Mouse (Mus musculus): ENCODE measurements at regions not wholly inside any gene's neighbourhood (a gene's known extent, or its start where the extent isn't known, plus 50 kb on each side); places are given as distances from the start of the nearest gene placed in this dataset.

GRCm38 (mm10) chr15:41948347-41949093 is 1814.4 kb downstream of the 9330182O14Rik start:
- H3K4me2 ChIP-seq (ENCODE audit: low read depth): peak overlapping the region; percentile 16
- no peak for TF ChIP-seq E2F4 (IDR thresholded peaks at IDR 0.05; ENCODE audit: insufficient read depth)
- TF ChIP-seq REST (IDR thresholded peaks at IDR 0.05; ENCODE audit: insufficient read depth, insufficient read length): no peak
- TF ChIP-seq MYOG (IDR thresholded peaks at IDR 0.05; ENCODE audit: control insufficient read depth in 1 of 3, insufficient read depth in 1 of 3, insufficient read length in 2 of 3, low read depth in 2 of 3): no peak
- peak in 1 of 3 experiments; percentile 11 for TF ChIP-seq MYOD1 (IDR thresholded peaks at IDR 0.05; ENCODE audit: control insufficient read depth in 1 of 3, insufficient read length in 2 of 3, low read depth in 2 of 3)
- TF ChIP-seq TCF3 (IDR thresholded peaks at IDR 0.05; ENCODE audit: insufficient read length, low read depth): no peak

GRCm38 (mm10) chr15:41949094-41949461 is 1814.9 kb downstream of the 9330182O14Rik start:
- Histone ChIP-seq H3K79me2 (ENCODE audit: control insufficient read depth, insufficient read depth) (no peaks in the 10 kb centered on the region), H3ac (ENCODE audit: control insufficient read depth, insufficient read length) (no peak overlapping the region), H3K27me3 (ENCODE audit: control insufficient read depth, insufficient read depth, insufficient read length) (no peaks in the 10 kb centered on the region), H3K36me3 (ENCODE audit: control insufficient read depth, insufficient read depth) (no peaks in the 10 kb centered on the region), H3K4me2 (ENCODE audit: low read depth) (peak overlapping the region; percentile 16), H3K4me3 (no peak overlapping the region)
- TF ChIP-seq MAX (IDR thresholded peaks at IDR 0.05; ENCODE audit: low read depth) (no peak), REST (IDR thresholded peaks at IDR 0.05; ENCODE audit: insufficient read depth, insufficient read length) (no peak), MYOG (IDR thresholded peaks at IDR 0.05; ENCODE audit: control insufficient read depth in 1 of 3, insufficient read depth in 1 of 3, insufficient read length in 2 of 3, low read depth in 2 of 3) (no peak), TCF12 (IDR thresholded peaks at IDR 0.05; ENCODE audit: insufficient read depth, poor library complexity, severe bottlenecking) (no peak), MYOD1 (IDR thresholded peaks at IDR 0.05; ENCODE audit: control insufficient read depth in 1 of 3, insufficient read length in 2 of 3, low read depth in 2 of 3) (no peak), POLR2A (IDR thresholded peaks at IDR 0.05; ENCODE audit: insufficient read length, low read depth) (no peak), TCF3 (IDR thresholded peaks at IDR 0.05; ENCODE audit: insufficient read length, low read depth) (no peak), CEBPB (IDR thresholded peaks at IDR 0.05; ENCODE audit: insufficient read depth, poor library complexity, severe bottlenecking) (no peak), E2F4 (IDR thresholded peaks at IDR 0.05; ENCODE audit: insufficient read depth) (no peak), SRF (IDR thresholded peaks at IDR 0.05; ENCODE audit: control insufficient read depth, insufficient read length, low read depth) (no peak), POLR2AphosphoS2 (IDR thresholded peaks at IDR 0.05; ENCODE audit: insufficient read length, low read depth) (no peak), USF1 (IDR thresholded peaks at IDR 0.05; ENCODE audit: low read depth) (no peak)

More at GRCm38 (mm10) chr15:41948347-41949093, 1814.4 kb downstream of the 9330182O14Rik start:
- no peaks in the 10 kb centered on the region for H3K79me2 ChIP-seq (ENCODE audit: control insufficient read depth, insufficient read depth)
- no peaks in the 10 kb centered on the region for H3K27me3 ChIP-seq (ENCODE audit: control insufficient read depth, insufficient read depth, insufficient read length)
- no peaks in the 10 kb centered on the region for H3K36me3 ChIP-seq (ENCODE audit: control insufficient read depth, insufficient read depth)
- H3K4me3 ChIP-seq: no peak overlapping the region
- no peak overlapping the region for H3ac ChIP-seq (ENCODE audit: control insufficient read depth, insufficient read length)

GRCm38 (mm10) chr15:41951276-41951675 is 1817.1 kb downstream of the 9330182O14Rik start:
- no peak overlapping the region for H3K4me3 ChIP-seq
- H3K79me2 ChIP-seq (ENCODE audit: control insufficient read depth, insufficient read depth): no peaks in the 10 kb centered on the region
- no peak overlapping the region for H3ac ChIP-seq (ENCODE audit: control insufficient read depth, insufficient read length)
- no peak overlapping the region for H3K4me2 ChIP-seq (ENCODE audit: low read depth)
- H3K27me3 ChIP-seq (ENCODE audit: control insufficient read depth, insufficient read depth, insufficient read length): no peaks in the 10 kb centered on the region
- TF ChIP-seq TCF12 (IDR thresholded peaks at IDR 0.05; ENCODE audit: insufficient read depth, poor library complexity, severe bottlenecking) (no peak), CEBPB (IDR thresholded peaks at IDR 0.05; ENCODE audit: insufficient read depth, poor library complexity, severe bottlenecking) (no peak), MAX (IDR thresholded peaks at IDR 0.05; ENCODE audit: low read depth) (no peak), MYOG (IDR thresholded peaks at IDR 0.05; ENCODE audit: control insufficient read depth in 1 of 3, insufficient read depth in 1 of 3, insufficient read length in 2 of 3, low read depth in 2 of 3) (no peak), POLR2AphosphoS2 (IDR thresholded peaks at IDR 0.05; ENCODE audit: insufficient read length, low read depth) (no peak), SRF (IDR thresholded peaks at IDR 0.05; ENCODE audit: control insufficient read depth, insufficient read length, low read depth) (no peak), MYOD1 (IDR thresholded peaks at IDR 0.05; ENCODE audit: control insufficient read depth in 1 of 3, insufficient read length in 2 of 3, low read depth in 2 of 3) (no peak), REST (IDR thresholded peaks at IDR 0.05; ENCODE audit: insufficient read depth, insufficient read length) (no peak)
- no peaks in the 10 kb centered on the region for H3K36me3 ChIP-seq (ENCODE audit: control insufficient read depth, insufficient read depth)

- no peak overlapping the region for H3K4me3 ChIP-seq
- no peak overlapping the region for H3ac ChIP-seq (ENCODE audit: control insufficient read depth, insufficient read length)
- H3K4me2 ChIP-seq (ENCODE audit: low read depth): no peak overlapping the region
- no peaks in the 10 kb centered on the region for H3K27me3 ChIP-seq (ENCODE audit: control insufficient read depth, insufficient read depth, insufficient read length)
- no peaks in the 10 kb centered on the region for H3K79me2 ChIP-seq (ENCODE audit: control insufficient read depth, insufficient read depth)
- no peaks in the 10 kb centered on the region for H3K36me3 ChIP-seq (ENCODE audit: control insufficient read depth, insufficient read depth)
- TF ChIP-seq POLR2AphosphoS2 (IDR thresholded peaks at IDR 0.05; ENCODE audit: insufficient read length, low read depth) (no peak), CEBPB (IDR thresholded peaks at IDR 0.05; ENCODE audit: insufficient read depth, poor library complexity, severe bottlenecking) (no peak), E2F4 (IDR thresholded peaks at IDR 0.05; ENCODE audit: insufficient read depth) (no peak), TCF3 (IDR thresholded peaks at IDR 0.05; ENCODE audit: insufficient read length, low read depth) (no peak), USF1 (IDR thresholded peaks at IDR 0.05; ENCODE audit: low read depth) (no peak), MYOG (IDR thresholded peaks at IDR 0.05; ENCODE audit: control insufficient read depth in 1 of 3, insufficient read depth in 1 of 3, insufficient read length in 2 of 3, low read depth in 2 of 3) (no peak), SRF (IDR thresholded peaks at IDR 0.05; ENCODE audit: control insufficient read depth, insufficient read length, low read depth) (no peak), TCF12 (IDR thresholded peaks at IDR 0.05; ENCODE audit: insufficient read depth, poor library complexity, severe bottlenecking) (no peak), REST (IDR thresholded peaks at IDR 0.05; ENCODE audit: insufficient read depth, insufficient read length) (no peak)
Observed at GRCm38 (mm10) chr15:41960597-41960996, 1826.4 kb downstream of the 9330182O14Rik start.

GRCm38 (mm10) chr15:41970877-41971276 is 1836.7 kb downstream of the 9330182O14Rik start:
- Histone ChIP-seq H3K4me2 (ENCODE audit: low read depth) (no peak overlapping the region), H3K4me3 (no peak overlapping the region), H3K79me2 (ENCODE audit: control insufficient read depth, insufficient read depth) (no peaks in the 10 kb centered on the region), H3K27me3 (ENCODE audit: control insufficient read depth, insufficient read depth, insufficient read length) (no peaks in the 10 kb centered on the region), H3ac (ENCODE audit: control insufficient read depth, insufficient read length) (no peak overlapping the region), H3K36me3 (ENCODE audit: control insufficient read depth, insufficient read depth) (no peaks in the 10 kb centered on the region)
- no peak for TF ChIP-seq POLR2A (IDR thresholded peaks at IDR 0.05; ENCODE audit: insufficient read length, low read depth)
- TF ChIP-seq POLR2AphosphoS2 (IDR thresholded peaks at IDR 0.05; ENCODE audit: insufficient read length, low read depth): no peak
- no peak for TF ChIP-seq TCF12 (IDR thresholded peaks at IDR 0.05; ENCODE audit: insufficient read depth, poor library complexity, severe bottlenecking)
- no peak for TF ChIP-seq E2F4 (IDR thresholded peaks at IDR 0.05; ENCODE audit: insufficient read depth)
